Mouse (Mus musculus) megakaryocyte-erythroid progenitor cell, adult 5-6 weeks (primary cell): ENCODE data around the gene Dlx5. TPM values are rescaled to one million over a fixed set of nuclear protein-coding genes. Genes with fewer than 3 reads are reported as not detected.

ENCODE experiments used
- ATAC-seq: replicated peaks from 2 replicates; pipeline ENCODE4 v1.8.0; 2016; ENCODE audit warnings: mild to moderate bottlenecking, inconsistent platforms; ENCODE audit not compliant: severe bottlenecking, poor library complexity, low FRiP score, low TSS enrichment
- total RNA-seq, 2 experiments: library from RNA; stranded (forward) in 1 of 2; stranded (reverse) in 1 of 2; fragments of 200-1000, 215-1000 nt in 1 of 2; fragments of >200 nt in 1 of 2; fragmentation: Nextera tagmentation in 1 of 2; gene quantifications; 2 replicates each; pipeline ENCODE4 v1.2.3; 2014 to 2017

Dlx5 gene
- total RNA-seq (2014; fragmentation: Nextera tagmentation) (not detected in 2 replicates), total RNA-seq (2017) (not detected in 2 replicates)

DNA sequence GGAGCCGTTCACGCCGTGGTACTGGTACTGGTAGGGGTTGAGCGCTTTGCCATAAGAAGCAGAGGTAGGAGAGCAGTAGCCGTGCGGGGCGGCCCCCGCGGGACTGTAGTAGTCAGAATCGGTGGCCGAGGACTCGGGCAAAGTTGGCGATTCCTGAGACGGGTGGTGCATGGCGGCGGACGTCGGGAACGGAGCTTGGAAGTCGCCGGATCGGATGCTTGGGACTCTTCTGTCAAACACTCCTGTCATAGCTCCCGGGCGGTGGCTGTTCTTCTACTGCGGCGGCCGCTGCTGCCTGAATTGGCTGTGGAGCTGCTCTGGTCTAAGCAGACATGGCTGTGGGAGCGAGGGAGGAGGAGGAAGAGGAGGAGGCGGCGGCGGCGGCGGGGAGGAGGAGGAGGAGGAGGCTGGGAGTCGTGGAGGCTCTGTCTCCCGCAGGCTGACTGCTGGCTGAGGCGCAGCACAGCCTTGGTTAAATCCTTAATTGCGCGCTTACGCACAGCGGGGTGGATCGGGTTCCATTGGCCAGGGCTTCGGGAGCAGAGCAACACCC lies at the start of gene Dlx5:
Gene Dlx5 (minus strand): TSS at position 448 of the 553 bp plus-strand sequence.
- no peak for ATAC-seq

DNA sequence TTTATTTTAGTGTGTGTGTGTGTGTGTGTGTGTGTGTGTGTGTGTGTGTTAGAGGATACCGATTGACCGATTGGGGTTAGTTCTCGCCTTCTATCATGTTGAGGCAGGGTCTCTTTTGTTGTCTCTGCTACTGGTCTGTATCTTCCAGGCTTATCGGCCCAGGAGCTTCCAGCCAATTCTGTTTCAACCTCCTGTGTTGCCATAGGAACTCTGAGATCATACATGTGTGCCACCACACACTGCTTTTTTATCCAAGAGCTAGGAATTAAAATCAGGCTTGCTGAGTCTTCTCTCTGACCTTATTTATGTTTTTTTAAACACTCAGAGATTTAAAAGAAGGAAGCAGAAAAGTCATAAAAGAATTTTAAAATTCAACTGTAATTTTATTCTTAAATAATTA lies 49.6 kb upstream of the Dlx5 start:
- ATAC-seq, result no peak

DNA sequence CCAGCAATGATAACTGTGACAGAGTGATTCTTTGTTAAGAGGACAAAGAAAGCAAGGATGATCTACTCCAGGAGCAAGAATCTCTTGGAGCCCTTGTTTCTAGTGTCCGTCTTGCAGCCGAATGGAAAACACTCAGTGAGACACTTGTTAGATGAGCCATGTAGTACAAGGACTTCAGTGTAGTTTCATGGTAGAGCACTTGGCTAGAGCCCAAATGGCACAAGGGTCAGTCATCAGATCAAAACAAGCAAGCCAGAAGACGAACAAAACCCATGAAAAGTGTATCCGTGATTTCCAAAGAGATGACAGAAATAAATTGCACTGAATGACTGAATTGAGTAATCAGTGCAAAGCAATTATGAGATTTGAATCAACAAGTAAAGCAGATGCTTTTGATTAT lies 48.9 kb upstream of the Dlx5 start:
- no peak for ATAC-seq

DNA sequence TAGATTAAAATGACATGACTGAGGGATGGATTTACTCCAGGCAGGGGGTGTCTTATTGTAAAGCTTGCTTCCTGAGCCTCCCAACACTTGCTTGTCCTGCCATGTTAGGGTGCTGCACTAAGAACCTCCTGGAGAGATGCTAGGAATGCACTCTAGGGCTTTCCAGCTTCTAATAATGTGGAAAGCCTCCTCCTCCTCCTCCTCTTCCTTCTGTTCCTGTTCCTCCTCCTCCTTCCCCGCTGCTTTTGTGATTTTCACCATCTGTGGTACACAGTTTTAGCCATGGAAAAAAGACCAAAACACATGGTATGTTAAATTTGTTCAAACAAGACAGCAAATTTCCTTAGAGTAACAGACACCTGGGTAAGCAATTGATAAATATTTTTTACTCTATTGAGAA lies 43.4 kb upstream of the Dlx5 start:
- ATAC-seq, result no peak

DNA sequence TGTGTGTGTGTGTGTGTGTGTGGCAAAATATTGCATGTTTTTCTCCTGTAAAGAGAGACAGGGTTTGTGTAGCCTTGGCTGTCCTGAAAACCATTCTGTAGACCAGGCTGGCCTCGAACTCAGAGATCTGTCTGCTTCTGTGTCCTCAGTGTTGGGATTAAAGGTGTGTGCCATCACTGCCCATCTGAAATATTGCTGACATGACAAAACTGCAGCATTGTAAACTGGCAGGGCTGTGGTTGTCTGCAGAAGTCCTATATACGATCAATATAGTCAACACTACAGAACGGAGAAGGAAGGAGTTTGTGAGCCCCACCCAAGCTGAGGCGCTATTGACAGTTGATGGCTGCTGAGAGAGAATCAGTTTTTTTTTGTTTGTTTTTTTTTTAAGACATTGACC lies 35.4 kb upstream of the Dlx5 start:
- no peak for ATAC-seq

DNA sequence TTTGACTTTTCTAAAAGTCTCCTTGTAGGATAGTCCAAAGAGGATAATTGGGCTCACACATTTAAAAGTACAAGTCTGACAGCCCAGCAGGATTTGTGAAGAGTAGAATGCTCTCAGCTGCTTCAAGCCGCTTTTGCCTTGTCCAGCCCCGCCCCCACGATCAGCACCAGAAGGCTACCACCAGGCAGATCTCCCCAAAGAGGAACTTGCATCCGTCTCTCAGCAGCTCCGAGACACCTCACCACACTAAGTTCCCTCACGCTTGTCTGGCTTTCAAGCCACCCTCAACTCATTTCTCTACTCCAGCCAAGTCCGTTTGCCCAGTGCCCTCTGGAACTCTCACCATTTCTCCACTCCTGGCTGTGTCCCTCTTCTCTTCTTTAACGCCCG lies 33.6 kb upstream of the Dlx5 start:
- ATAC-seq, result no peak

DNA sequence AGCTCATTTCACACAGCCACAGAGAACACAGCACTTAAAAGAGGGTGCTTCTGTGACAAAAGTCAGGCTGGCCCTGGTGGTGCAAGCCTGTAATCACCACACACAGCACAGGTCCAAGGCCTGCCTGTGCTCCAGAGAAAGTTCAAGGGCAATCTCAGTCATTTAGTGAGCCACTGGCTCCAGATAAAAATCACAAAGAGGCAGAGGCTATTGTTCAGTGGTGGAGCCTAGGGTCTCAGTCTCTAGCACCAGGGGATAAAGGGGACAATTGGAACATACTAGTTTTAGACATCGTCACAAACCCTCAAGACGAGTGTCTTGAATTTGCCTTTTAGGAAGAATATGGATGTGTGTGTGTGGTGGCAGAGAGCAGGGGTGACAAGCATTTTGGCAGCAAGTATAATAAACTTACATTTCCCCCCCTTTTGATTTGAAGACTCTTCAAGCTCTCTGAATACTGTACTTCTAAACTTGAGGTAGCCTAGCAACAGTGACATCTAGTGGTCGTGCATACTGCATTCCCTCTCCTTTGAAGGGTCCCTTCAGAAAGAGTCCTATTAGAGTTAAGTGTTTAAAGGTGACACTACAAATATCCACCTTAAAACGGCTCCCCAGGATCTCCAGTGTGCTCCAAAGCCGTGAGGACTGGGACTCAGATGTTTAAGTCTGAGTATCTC lies 33.1 kb upstream of the Dlx5 start:
- peak; percentile 71; the same call in 1 of the 2 replicates for ATAC-seq

DNA sequence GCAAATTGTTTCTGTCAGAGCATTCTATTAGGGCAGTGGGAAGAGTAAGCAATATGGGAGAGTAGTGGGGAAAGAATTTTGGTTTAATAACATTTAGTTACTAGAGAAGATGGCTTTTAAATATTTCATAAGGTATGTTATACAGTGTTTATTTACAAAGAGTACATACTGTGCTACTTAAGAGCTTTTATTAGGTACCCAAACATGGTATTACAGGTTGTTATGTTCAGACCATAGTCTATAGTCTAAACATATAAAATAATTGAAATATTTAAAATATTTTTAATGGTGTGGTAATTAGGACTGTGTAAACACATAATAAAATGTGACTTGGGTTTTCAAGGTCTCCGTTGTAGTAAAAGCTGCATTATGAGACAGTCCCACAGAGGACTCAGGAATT lies 32.4 kb upstream of the Dlx5 start:
- ATAC-seq, result no peak

DNA sequence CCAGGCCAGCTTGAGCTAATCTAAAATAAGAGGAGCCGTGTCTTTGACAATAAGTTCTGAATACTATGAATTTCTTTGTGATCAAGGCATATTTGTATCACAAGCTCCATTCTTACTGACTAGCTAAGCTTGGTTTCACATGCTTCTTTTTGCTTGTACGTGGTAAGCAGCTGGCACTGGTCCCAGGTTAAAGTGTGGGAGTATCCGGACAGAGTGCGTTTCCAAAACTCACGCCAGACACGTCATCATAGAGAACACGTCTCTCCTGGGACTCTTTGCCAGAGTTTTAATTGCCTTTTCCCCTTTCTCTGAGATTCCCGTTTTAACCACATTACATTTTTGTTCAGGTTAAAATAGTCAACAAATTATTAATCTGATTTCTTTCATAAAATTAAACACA lies 27.7 kb upstream of the Dlx5 start:
- no peak for ATAC-seq

DNA sequence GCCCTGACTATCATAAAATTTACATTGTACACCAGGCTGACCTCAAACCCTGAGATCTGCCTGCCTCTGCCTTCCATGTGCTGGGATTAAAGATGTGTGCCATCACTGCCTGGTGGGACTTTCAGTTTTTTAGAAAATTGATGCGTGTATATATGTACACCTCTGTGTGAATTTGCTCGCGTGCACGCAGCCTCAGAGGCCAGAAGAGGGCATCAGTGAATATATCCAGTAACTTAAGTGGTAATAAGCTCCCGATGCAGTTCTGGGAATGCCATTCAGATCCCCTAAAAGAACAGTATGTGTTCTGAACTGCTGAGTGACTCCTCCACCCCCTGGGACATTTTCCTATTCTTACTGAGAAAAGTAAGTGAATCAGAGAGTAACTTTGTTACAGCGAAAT lies 8.2 kb upstream of the Dlx5 start:
- no peak for ATAC-seq

DNA sequence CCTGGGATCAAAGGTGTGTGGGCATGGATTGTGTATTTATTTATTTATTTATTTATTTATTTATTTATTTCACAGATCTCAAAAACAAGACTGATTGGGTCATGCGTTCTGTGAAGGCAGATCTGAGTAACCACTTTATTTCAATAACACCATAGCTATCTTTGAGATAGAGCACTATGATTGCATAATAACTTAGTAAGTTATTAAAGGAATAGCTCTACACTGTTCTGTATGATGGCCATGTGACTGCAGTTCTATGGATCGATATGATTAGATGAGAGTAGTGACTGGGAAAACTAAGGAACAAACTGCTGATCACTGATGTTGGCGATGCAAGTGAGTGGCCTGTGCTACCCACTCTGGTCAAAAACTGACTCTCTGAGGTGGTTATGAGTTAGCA lies 4.3 kb upstream of the Dlx5 start:
- no peak for ATAC-seq

DNA sequence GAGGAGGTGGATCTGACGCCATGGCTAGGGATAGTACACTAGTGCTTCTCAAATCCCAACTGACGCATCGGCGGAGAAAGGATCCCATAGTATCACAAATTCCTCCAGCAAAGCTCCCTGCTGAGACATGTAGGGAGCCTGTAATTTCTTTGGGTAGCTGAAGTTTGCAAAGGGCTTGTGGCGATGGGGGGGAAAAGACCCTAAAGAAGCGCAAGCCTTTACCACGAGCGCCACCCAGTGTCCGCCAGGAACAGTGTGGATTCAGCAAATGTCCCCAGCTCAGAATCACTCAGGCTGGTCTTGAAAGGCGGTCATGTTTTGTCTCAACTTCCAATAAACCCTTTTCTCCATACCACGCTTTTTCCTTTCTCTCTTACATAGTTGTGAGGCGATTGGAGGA lies 3.0 kb upstream of the Dlx5 start:
- ATAC-seq, result 0 out of 2 replicates have a peak, but pooled peaks have one; percentile 67

DNA sequence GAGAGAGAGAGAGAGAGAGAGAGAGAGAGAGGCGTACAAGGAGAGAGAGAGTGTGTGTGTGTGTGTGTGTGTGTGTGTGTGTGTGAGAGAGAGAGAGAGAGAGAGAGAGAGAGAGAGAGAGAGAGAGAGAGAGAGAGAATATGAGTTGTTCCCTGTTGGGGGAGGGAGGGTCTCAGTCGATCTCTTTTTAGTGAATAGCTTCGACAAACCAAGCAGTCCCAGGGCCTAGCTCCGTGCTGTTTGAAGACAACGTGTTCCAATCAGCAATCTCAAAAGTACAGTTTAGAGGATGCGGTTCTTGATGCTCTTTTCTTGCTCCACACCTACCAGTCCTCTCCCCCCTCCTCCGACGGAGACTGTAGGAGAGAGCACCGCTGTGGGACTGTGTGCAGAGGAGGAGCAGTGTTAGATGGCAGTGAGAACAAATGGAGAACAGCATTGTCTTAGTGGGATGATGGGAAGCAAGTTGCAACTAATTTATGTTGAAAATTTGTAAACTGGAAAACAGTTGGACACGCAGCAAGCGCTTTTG lies 447 bp upstream of the Dlx5 start:
- no peak for ATAC-seq

DNA sequence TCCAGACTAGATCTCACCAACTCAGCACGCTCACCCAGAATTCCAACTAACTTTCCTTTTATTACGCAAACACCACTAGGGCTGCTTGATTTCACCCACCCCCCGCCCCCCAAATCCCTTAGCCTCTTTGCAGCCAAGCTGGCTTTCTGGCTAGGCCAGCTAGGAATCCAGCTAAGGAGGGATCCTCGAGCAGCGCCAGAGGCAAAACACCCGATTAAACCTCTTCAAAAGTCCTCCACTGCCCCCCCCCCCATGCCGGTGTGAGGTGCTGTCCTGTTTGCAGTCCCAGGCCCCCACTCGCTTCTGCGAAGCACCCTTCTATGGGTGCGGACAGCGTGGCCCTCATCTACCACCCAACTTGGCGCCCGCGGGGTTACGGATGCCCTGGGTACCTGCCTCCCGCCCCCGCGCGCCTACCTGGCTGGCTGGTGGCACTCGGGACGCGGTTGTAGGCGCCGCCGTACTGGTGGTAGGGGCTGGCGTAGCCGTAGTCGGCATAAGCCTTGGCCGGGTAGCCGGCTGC lies 709 bp downstream of the Dlx5 start:
- ATAC-seq, result no peak

DNA sequence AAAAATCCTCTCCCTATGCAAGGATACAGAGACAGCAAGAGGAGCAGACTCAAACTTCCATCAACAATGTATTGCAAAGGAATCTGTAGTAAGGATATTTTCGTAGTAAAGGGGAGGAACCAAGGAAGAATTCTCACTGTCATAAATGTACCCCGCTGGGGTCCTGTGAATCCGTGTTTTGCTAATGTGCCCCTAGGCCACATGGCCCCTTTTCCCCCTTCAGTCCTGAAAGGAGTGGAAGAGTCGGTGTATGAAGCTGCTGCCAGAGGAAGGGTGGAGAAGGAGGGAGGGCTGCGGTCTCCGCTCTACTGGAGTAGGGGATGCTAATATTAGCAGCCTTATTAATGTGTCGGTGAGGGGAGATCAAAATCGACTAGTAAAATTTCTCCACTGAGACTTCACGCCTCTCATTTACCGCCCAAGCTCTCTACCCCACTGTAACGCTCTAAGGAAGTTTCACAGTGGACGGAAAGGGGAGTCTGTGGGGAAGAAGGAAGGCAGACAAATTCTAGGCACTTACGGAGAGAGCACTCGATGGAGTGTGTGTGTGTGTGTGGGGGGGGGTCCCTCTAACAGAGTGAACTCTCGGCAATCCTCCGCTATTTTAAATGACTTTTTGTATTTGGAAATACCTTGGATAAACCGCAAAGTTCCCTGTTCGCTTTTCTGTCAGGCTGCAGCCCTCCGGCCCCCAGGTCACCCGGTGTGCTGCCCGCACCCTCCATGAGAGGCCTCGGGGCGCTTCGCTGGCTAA lies 1.3 kb downstream of the Dlx5 start:
- no peak for ATAC-seq

DNA sequence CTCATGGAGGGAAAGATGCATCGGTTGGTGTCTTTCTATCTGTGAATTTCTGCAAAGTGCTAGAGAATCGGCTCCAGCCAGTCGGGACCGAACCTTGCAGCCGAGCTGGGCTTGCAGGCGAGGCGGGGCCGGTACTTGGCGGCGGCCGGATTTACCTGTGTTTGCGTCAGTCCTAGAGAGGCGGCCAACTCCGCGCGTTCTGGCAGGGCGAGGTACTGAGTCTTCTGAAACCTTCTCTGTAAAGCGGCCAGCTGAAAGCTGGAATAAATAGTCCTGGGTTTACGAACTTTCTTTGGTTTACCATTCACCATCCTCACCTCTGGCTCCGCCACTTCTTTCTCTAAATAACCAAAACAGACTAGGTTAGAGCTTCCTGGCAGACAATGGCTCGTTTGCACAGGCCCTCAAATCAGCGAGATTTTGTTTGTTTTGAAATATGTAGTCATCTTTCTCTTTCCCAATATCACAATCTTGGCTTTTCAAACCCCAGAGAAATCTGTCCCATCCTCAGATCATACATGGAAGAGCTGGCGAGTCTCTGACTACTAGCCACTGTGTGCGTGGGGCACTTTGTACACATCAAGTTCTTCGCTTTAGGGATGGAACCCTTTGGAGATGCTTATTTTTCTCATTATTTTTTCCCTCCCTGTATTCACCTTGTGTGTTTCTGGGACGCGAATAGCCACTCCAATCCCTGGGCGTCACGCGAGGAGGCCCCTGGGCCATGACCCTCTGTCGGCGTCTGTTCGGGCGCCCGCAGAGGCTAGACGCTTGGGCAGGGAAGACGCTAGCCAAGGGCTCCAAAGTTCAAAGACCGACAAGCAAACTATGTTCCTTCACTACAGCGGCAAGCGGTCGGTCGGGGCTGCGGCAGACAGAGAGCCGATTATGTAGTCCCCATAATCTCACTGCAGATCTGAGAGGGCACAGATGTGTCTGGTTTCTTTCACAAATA lies 2.2 kb downstream of the Dlx5 start:
- no peak for ATAC-seq

DNA sequence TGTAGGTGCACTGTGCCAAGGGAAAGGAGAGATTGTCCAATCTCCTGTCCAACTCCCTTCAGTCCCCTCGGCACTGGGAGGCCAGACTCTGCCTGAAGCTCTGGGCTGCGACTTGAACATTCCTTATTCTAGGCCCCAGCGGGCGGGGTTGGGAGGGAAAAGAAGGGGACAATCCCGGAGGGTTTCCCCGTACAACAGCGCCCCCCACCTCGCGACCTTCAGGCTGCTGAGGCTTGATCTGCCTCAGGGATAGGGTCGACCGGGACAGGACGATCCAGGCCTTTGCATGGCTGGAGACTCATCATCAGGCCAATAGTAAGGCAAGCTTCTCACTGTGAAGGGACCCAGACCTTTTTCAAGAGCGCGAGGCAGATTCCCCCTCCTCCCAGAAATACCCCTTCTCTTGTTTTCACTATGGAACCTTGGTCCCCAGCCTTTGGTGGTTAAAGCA lies 3.0 kb downstream of the Dlx5 start:
- no peak for ATAC-seq

DNA sequence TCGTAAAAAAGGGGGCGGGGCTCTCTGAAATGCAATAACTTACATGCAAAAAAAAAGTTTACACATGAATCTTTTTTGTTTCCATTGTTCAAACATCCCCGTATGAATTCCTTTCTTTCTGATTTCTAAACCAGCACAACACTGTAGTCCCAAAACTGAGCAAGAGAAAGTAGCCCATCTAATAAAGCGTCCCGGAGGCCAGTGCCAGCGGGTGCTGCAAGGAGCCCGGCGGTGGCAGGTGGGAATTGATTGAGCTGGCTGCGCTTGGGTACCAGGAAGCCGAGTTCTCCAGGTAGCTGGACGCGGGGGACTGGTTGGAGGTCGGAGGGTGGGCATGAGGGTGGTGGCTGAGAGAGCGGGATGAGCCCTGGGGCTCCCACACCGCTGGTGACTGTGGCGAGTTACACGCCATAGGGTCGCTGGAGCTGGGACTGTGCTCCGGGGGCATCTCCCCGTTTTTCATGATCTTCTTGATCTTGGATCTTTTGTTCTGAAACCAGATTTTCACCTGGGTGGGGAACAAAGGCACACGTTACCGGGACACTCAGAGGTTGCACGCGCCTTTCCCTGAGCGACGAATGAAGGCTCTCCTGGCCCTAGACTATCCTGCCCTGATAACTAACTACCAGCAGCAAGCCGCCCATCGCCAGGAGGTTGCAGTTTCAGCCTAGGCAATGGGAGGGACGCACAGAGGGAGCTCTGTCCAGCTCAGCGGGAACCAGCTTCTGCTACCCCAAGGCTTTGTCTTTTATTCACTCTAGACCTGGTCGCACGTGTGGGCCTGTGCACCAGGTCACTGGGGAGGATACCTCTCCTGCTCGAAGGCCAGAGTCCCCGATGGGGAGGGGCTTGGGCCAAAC lies 3.7 kb downstream of the Dlx5 start:
- ATAC-seq, result 0 out of 2 replicates have a peak, but pooled peaks have one; percentile 35
